Mouse (Mus musculus): ENCODE measurements around the gene Itga1.

Itga1 gene

GRCm38 (mm10) chr13:115052568-115052967 is 49.2 kb downstream of the Itga1 start:
- in situ Hi-C loops (cut with MboI, MseI), result no loop called here

DNA sequence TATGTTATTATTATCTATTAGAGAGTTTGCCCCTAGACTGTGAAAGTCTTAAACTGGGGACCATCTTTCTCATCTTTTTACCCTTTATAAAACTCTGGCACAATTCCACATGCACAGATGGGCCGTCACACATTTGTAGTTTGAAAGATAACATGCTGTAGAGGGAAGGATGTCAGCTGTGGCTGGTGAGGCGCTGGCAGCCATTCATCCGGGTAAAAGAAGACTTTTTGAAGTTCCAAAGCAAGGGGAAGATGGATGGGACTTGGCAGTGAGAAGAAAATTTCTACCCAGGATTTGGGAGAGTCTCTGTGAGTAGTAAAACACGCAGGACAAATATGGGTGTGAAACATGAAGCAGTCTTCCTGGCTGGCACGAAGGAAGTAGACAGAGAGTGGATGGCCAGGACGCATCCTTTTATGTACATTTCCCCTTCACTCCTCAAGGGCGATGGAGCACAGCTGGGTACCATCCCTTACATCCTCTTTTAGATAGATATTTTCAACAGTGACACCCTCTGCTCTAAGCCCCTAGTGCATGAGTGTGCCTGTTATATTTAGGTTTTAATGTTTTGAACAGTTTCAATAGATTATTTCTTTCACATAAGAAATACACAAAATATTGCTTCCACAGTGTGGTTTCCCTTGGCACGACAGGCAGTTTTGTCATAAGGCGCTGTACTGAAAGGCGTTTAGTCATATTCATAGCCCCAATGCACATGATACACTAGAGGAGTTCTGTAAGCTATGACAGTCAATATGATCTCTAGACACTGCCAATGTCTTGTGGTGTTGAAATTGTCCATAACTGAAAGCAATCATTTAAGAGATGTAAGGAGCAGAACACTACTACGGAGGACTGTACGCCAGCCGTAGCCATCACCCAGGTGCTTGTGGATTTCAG is 50.9 kb downstream of the Itga1 start:
- in situ Hi-C loops (cut with MboI, MseI), result no loop called here

DNA sequence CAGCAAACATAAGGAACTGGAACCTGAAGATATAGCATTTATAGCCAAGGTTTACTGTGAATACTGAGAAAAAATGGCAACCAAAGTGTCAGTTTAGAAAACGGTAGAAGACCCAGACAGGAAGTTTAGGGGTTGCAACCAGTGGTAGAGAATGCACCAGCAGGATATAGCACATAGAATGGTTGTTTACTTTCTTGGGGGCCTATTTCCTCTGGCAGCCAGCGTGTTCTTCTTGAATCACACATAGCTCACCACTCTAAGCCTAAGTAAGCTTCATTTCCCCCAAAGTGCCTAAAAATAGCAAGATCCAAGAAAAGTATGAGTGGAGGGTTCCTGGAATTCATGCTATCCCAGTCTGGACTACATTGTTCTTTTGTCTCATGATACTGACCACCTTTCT is 59.1 kb downstream of the Itga1 start:
- in situ Hi-C loops (cut with MboI, MseI), result no loop called here

DNA sequence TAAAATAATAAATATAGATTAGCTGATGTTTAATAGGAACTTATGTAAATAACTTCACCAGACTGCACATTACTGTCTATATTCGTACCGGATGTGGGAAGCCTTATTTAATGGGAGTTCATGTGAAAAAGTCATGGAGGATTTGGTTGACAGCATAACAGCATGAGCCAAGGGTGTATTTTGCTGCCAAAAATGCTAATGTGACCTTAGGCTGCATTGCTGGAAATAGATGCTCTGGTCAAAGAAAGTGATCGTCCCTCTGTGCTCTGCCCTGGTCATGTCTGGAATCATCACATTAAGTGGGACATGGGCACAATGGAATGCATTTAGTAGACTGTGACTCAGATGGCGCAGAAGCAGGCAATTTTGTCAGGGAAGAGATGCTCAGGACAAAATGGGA is 64.5 kb downstream of the Itga1 start:
- in situ Hi-C loops (cut with MboI, MseI), result no loop called here

- in situ Hi-C loops (cut with MboI, MseI), result no loop called here
Measured at GRCm38 (mm10) chr13:115035387-115035786, 66.4 kb downstream of the Itga1 start.

GRCm38 (mm10) chr13:115033135-115033534 is 68.6 kb downstream of the Itga1 start:
- in situ Hi-C loops (cut with MboI, MseI), result no loop called here

- in situ Hi-C loops (cut with MboI, MseI), result no loop called here
Measured at GRCm38 (mm10) chr13:115031177-115032000, 70.4 kb downstream of the Itga1 start.

DNA sequence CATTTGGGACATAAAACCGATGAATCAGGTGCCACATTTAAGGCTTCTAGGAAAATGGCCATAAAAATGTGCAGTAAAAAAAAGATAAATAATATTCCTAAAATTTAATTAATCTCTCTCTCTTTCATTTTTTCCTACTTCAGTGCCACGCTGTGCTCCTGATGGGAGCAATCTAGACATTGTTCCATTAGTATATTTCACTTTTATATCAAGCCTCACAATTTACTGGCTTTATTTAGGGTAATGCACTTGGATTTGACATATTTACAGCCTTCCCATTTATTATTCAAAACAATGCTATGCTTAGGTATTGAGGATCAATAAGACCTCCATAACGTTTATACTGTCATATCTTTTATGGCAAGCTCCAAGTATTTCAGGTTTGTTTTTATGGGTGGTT is 76.4 kb downstream of the Itga1 start:
- in situ Hi-C loops (cut with MboI, MseI), result no loop called here

- in situ Hi-C loops (cut with MboI, MseI), result no loop called here
Measured at GRCm38 (mm10) chr13:115022117-115022787, 79.5 kb downstream of the Itga1 start.

GRCm38 (mm10) chr13:115021411-115021810 is 80.4 kb downstream of the Itga1 start:
- in situ Hi-C loops (cut with MboI, MseI), result no loop called here

DNA sequence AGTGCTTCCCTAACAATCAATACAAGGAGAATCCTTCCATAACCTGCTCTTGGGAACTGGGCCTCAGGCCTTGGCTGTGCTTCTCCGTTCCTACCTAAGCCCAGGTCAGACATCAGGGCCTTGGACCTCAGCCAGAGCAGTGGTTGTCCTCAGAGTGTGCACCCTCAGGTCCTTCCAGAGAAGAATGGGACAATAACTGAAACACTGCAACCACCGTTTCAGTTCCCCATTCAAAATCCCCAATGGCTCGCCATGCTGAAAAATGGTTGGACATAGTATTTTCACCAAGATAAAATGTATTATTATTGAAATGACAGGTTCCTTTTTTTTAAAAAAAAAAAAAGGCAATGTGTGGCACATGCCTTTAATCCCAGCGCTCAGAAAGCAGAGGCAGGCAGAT is 81.0 kb downstream of the Itga1 start:
- in situ Hi-C loops (cut with MboI, MseI), result no loop called here

DNA sequence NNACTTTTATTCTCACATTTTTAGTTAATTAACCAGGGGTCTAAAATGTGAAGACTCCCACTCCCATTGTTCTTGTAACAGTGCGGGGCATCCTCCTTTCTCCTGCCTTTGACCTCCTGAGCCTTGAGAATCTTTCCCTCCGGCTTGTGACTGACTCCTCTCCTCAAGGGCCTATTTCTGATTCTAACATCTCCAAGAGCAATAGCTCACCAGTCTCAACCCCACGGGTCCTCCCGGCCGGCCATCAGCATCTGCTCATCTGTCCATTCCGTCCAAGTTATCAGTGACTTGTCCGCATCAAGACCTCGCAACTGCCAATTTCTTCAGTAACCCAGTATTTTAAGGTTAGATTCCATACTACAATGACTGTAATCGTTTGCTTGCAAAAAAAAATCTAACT is 84.2 kb downstream of the Itga1 start:
- in situ Hi-C loops (cut with MboI, MseI), result no loop called here

- in situ Hi-C loops (cut with MboI, MseI), result no loop called here
Measured at GRCm38 (mm10) chr13:115011547-115011946, 90.2 kb downstream of the Itga1 start.

GRCm38 (mm10) chr13:115006213-115006835 is 95.4 kb downstream of the Itga1 start:
- in situ Hi-C loops (cut with MboI, MseI), result no loop called here

DNA sequence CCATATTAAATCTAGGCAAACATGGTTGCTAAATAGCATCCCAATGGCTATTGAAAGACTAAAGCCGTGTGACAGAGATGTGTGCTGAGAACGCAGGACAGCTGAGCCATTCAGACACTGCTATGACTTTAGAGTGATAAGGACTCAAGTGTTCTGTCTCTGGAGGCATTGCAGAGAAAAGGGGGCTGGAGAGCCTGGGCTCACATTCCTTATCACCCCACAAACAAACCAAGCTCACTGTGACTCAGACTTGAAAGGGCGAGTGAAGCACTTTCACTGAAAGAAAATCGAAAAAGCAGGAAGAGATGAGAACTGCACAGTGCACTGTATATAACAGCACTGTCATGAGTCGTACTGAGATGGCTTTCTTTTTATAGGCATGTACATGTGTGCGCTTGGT is 96.4 kb downstream of the Itga1 start:
- in situ Hi-C loops (cut with MboI, MseI), result no loop called here

DNA sequence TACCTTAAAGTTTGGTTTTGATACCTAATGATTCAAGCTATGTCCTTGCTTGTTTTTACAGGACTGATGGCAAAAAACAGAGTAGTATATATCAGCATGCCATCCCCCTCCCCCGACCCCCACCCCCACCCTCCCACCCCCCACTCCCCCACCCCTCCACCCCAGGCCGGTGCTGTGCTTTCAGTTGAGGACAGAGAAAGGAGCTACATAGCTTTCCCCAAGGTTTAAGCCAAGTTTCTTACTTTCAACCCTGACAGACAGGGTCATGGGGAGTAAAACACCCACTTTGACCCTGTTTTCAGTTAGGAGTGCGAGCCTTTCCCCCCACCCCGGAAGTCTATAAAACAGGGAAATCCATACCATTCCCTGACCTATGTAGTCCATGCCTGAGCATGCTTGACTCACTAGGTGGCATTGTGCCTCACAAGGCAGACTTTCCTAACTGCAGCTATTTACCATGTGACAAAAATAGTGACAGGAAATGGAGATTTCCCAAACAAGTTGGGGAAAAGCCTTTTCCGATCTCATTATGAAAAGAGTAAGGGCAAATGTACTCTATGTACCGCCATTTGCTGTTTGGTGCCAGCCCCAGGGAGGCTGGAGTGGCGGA is 98.2 kb downstream of the Itga1 start:
- in situ Hi-C loops (cut with MboI, MseI), result no loop called here

GRCm38 (mm10) chr13:115002837-115003236 is 98.9 kb downstream of the Itga1 start:
- in situ Hi-C loops (cut with MboI, MseI), result no loop called here

- in situ Hi-C loops (cut with MboI, MseI), result no loop called here
Measured at GRCm38 (mm10) chr13:115002155-115002554, 99.6 kb downstream of the Itga1 start.

DNA sequence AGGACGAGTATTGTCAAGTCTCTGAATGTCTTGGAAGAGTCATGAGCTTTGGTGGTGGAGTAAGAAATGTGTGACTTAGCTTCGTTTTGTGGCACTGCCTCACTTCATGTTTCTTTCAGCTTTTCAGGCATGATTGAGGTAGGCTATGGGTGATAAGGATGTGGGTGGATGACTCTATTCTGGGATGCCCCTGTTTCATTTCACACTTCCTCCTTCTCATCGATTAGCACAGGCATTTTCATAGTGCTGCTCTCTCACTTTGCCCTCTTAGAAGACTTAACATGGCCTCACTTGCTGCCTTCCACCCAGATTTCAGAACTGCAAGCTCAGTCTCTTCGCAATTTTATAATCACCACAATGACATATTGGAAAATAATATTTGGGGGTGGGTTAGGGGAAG is 102.2 kb downstream of the Itga1 start:
- in situ Hi-C loops (cut with MboI, MseI), result no loop called here

DNA sequence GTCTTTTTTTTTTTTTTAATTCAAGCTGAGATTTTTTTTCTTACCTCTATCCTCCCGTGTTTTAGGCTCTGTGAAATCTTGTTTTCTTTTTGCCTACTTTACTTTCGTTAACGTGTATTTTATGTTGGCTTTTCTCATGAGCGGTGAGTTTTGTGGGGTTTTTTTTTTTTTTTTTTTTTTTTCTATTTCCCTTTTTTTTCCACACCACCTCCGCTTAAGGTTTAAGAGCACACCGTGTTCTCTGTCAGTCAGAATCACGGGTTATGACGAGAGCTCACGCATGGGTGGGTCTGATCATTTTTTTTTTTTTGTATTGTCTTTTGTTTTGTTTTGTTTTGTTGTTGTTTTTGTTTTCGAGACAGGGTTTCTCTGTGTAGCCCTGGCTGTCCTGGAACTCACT is 103.7 kb downstream of the Itga1 start:
- in situ Hi-C loops (cut with MboI, MseI), result no loop called here

- in situ Hi-C loops (cut with MboI, MseI), result no loop called here
Measured at GRCm38 (mm10) chr13:114992260-114993014, 109.3 kb downstream of the Itga1 start.

Data from T-helper 2 cell (primary cell).